Mouse (Mus musculus): ENCODE measurements around the gene Tbk1.

Gene Tbk1

GRCm38 (mm10) chr10:121542156-121542555 lies 44.4 kb downstream of the Tbk1 start:
- no peak for DNase-seq (ENCODE audit: low spot score)

GRCm38 (mm10) chr10:121534995-121535394 lies 51.6 kb downstream of the Tbk1 start:
- no peak for DNase-seq (ENCODE audit: low spot score)

- DNase-seq (ENCODE audit: low spot score): no peak
Observed at GRCm38 (mm10) chr10:121533137-121533872, 53.3 kb downstream of the Tbk1 start.

- no peak for DNase-seq (ENCODE audit: low spot score)
Observed at GRCm38 (mm10) chr10:121531541-121531940, 55.0 kb downstream of the Tbk1 start.

GRCm38 (mm10) chr10:121530365-121531003 lies 56.1 kb downstream of the Tbk1 start:
- DNase-seq (ENCODE audit: low spot score): no peak

- no peak for DNase-seq (ENCODE audit: low spot score)
Observed at GRCm38 (mm10) chr10:121529261-121529660, 57.3 kb downstream of the Tbk1 start.

GRCm38 (mm10) chr10:121528470-121528869 lies 58.1 kb downstream of the Tbk1 start:
- DNase-seq (ENCODE audit: low spot score): no peak

- DNase-seq (ENCODE audit: low spot score): no peak
Observed at GRCm38 (mm10) chr10:121527114-121527513, 59.5 kb downstream of the Tbk1 start.

GRCm38 (mm10) chr10:121520923-121521585 lies 65.5 kb downstream of the Tbk1 start:
- no peak for DNase-seq (ENCODE audit: low spot score)

GRCm38 (mm10) chr10:121519710-121520109 lies 66.9 kb downstream of the Tbk1 start:
- peak; percentile 41 for DNase-seq (ENCODE audit: low spot score)

- peak; percentile 77 for DNase-seq (ENCODE audit: low spot score)
Observed at GRCm38 (mm10) chr10:121516008-121516600, 70.5 kb downstream of the Tbk1 start.

GRCm38 (mm10) chr10:121509751-121510643 lies 76.6 kb downstream of the Tbk1 start:
- peak; percentile 90 for DNase-seq (ENCODE audit: low spot score)

GRCm38 (mm10) chr10:121507755-121508544 lies 78.6 kb downstream of the Tbk1 start:
- no peak for DNase-seq (ENCODE audit: low spot score)

GRCm38 (mm10) chr10:121506731-121507583 lies 79.6 kb downstream of the Tbk1 start:
- peak; percentile 81 for DNase-seq (ENCODE audit: low spot score)

GRCm38 (mm10) chr10:121505929-121506328 lies 80.7 kb downstream of the Tbk1 start:
- no peak for DNase-seq (ENCODE audit: low spot score)

- peak; percentile 85 for DNase-seq (ENCODE audit: low spot score)
Observed at GRCm38 (mm10) chr10:121504973-121505911, 81.3 kb downstream of the Tbk1 start.

GRCm38 (mm10) chr10:121501160-121501559 lies 85.4 kb downstream of the Tbk1 start:
- DNase-seq (ENCODE audit: low spot score): no peak

- DNase-seq (ENCODE audit: low spot score): no peak
Observed at GRCm38 (mm10) chr10:121500034-121500433, 86.6 kb downstream of the Tbk1 start.

- DNase-seq (ENCODE audit: low spot score): no peak
Observed at GRCm38 (mm10) chr10:121499063-121499462, 87.5 kb downstream of the Tbk1 start.
